Mouse (Mus musculus) olfactory bulb, adult 2 months (tissue): ENCODE measurements around the gene Pum3. TPM values are rescaled to one million over a fixed set of nuclear protein-coding genes. Genes with fewer than 3 reads are reported as not detected.

Experiments used
- H3K27ac ChIP-seq: fragments of 200-500 bp; 2 replicates; pipeline ENCODE4 v1.5.1; 2012; ENCODE audit warnings: low read depth, low read length; ENCODE audit not compliant: insufficient read depth
- H3K4me1 ChIP-seq: fragments of 200-500 bp; 2 replicates; pipeline ENCODE4 v1.6.1; 2012; ENCODE audit warnings: low read length; ENCODE audit not compliant: control insufficient read depth, insufficient read depth
- H3K4me3 ChIP-seq: fragments of 200-500 bp; 2 replicates; pipeline ENCODE4 v1.5.1; 2012; ENCODE audit warnings: mild to moderate bottlenecking, low read depth, low read length, moderate library complexity; ENCODE audit not compliant: insufficient read depth
- CTCF ChIP-seq: fragments of 200-500 bp; IDR thresholded peaks from 2 replicates; pipeline ENCODE4 v1.5.1; 2012; ENCODE audit warnings: low read depth, mild to moderate bottlenecking, low read length, moderate library complexity; ENCODE audit not compliant: insufficient read depth
- POLR2A ChIP-seq: fragments of 200-500 bp; IDR thresholded peaks from 2 replicates; pipeline ENCODE4 v1.6.1; 2012; ENCODE audit warnings: mild to moderate bottlenecking, low read depth, low read length, moderate library complexity; ENCODE audit not compliant: insufficient read depth
- WGBS: fragments of 180-500 bp; shearing (Covaris S2); methylation state at CpG from one replicate; pipeline ENCODE4 v1.1.7; 2018; 5-methylcytosine and 5-hydroxymethylcytosine counted together
- polyA plus RNA-seq: library from polyadenylated mRNA; stranded (reverse); fragments of >200 nt; gene quantifications from 2 replicates; pipeline ENCODE4 v1.2.4, GENCODE M21; 2012; ENCODE audit warnings: low replicate concordance; ENCODE audit not compliant: missing spikeins, insufficient read depth, insufficient read length

The Pum3 gene
- polyA plus RNA-seq, result not detected in 2 replicates

GRCm38 (mm10) chr19:27429745-27430251, at the start of gene Pum3:
Gene Pum3, minus strand, starts transcription at chr19:27429825.
- under 1% methylated on average over 40 of the region's 40 CpGs for WGBS
- peak within 1 kb of the TSS; percentile 90 for H3K27ac ChIP-seq
- H3K4me1 ChIP-seq, result no peaks in the 10 kb centered on the region
- H3K4me3 ChIP-seq, result peak within 1 kb of the TSS; percentile 63
- TF ChIP-seq CTCF (no peak), POLR2A (peak; percentile 27; the same call in 1 of the 2 replicates)

GRCm38 (mm10) chr19:27466691-27467090, 37.1 kb upstream of the Pum3 start:
- no peaks in the 10 kb centered on the region for H3K4me1 ChIP-seq
- no peak for TF ChIP-seq POLR2A
- TF ChIP-seq CTCF, result no peak
- H3K27ac ChIP-seq, result no peak overlapping the region
- WGBS, result 86% methylated on average over 4 of the region's 4 CpGs
- H3K4me3 ChIP-seq, result no peak overlapping the region

- TF ChIP-seq POLR2A, result no peak
Measured at GRCm38 (mm10) chr19:27462656-27463055, 33.0 kb upstream of the Pum3 start.

GRCm38 (mm10) chr19:27450458-27450857, 20.8 kb upstream of the Pum3 start:
- WGBS, result 12% methylated on average over 4 of the region's 4 CpGs
- no peaks in the 10 kb centered on the region for H3K4me1 ChIP-seq
- H3K27ac ChIP-seq, result no peak overlapping the region
- no peak overlapping the region for H3K4me3 ChIP-seq
- TF ChIP-seq CTCF (peak; percentile 47; the same call in 1 of the 2 replicates), POLR2A (no peak)

More at GRCm38 (mm10) chr19:27462656-27463055, 33.0 kb upstream of the Pum3 start:
- H3K4me3 ChIP-seq, result no peak overlapping the region
- no peaks in the 10 kb centered on the region for H3K4me1 ChIP-seq
- WGBS, result 59% methylated on average over 4 of the region's 4 CpGs
- H3K27ac ChIP-seq, result no peak overlapping the region

GRCm38 (mm10) chr19:27447515-27447914, 17.9 kb upstream of the Pum3 start:
- Histone ChIP-seq H3K4me1 (no peaks in the 10 kb centered on the region), H3K27ac (no peak overlapping the region), H3K4me3 (no peak overlapping the region)
- WGBS, result 29% methylated on average over 7 of the region's 7 CpGs
- TF ChIP-seq CTCF (no peak), POLR2A (no peak)

GRCm38 (mm10) chr19:27441106-27441505, 11.5 kb upstream of the Pum3 start:
- 90% methylated on average over 5 of the region's 5 CpGs for WGBS
- Histone ChIP-seq H3K4me3 (no peak overlapping the region), H3K4me1 (no peaks in the 10 kb centered on the region), H3K27ac (no peak overlapping the region)
- TF ChIP-seq POLR2A (no peak), CTCF (no peak)

GRCm38 (mm10) chr19:27437982-27438652, 8.5 kb upstream of the Pum3 start:
- WGBS, result 85% methylated on average over 10 of the region's 10 CpGs
- no peak for TF ChIP-seq POLR2A
- no peak for TF ChIP-seq CTCF
- Histone ChIP-seq H3K27ac (no peak overlapping the region), H3K4me3 (no peak overlapping the region), H3K4me1 (no peaks in the 10 kb centered on the region)

GRCm38 (mm10) chr19:27430406-27430805, 781 bp upstream of the Pum3 start:
- Histone ChIP-seq H3K27ac (peak overlapping the region; percentile 90), H3K4me3 (peak overlapping the region; percentile 63), H3K4me1 (no peaks in the 10 kb centered on the region)
- TF ChIP-seq POLR2A (no peak), CTCF (no peak)
- WGBS, result under 1% methylated on average over 10 of the region's 10 CpGs

- H3K4me1 ChIP-seq, result no peaks in the 10 kb centered on the region
- no peak overlapping the region for H3K27ac ChIP-seq
- TF ChIP-seq CTCF (no peak), POLR2A (no peak)
- peak overlapping the region; percentile 63 for H3K4me3 ChIP-seq
- under 1% methylated on average over 16 of the region's 16 CpGs for WGBS
Measured at GRCm38 (mm10) chr19:27429281-27429680, 344 bp downstream of the Pum3 start.

- 80% methylated on average over 2 of the region's 2 CpGs for WGBS
- TF ChIP-seq CTCF (no peak), POLR2A (no peak)
- no peaks in the 10 kb centered on the region for H3K4me1 ChIP-seq
- no peak overlapping the region for H3K27ac ChIP-seq
- no peak overlapping the region for H3K4me3 ChIP-seq
Measured at GRCm38 (mm10) chr19:27427865-27428264, 1.8 kb downstream of the Pum3 start.
